Mouse (Mus musculus) mesoderm, embryonic 11.5 days (tissue): Measurements from ENCODE around the gene Slc39a9.

Experiments
- DNase-seq: peaks from one replicate; pipeline ENCODE4 v3.0.0-alpha.2; 2012; ENCODE audit warnings: low read depth, low spot score

Gene Slc39a9

DNA sequence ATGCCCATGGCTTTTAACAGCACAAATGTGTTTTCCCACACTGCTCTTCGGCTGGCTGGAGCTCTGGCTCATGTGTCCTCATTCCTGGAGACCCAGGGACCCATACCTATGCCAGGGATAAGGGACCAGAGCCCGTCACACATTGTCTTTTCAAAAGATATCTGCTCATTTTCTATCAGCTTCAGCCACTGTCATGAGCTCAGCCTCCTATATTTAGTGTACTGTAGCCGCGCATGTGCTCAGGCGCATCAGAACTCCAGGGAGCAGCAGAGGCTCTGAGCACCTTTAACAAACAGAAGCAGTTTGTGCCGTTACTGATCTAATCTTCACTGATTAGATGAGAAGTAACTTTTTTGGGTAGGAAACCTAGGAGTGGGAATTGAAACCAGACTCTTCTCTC, 72.2 kb downstream of the Slc39a9 start:
- no peak for DNase-seq

DNA sequence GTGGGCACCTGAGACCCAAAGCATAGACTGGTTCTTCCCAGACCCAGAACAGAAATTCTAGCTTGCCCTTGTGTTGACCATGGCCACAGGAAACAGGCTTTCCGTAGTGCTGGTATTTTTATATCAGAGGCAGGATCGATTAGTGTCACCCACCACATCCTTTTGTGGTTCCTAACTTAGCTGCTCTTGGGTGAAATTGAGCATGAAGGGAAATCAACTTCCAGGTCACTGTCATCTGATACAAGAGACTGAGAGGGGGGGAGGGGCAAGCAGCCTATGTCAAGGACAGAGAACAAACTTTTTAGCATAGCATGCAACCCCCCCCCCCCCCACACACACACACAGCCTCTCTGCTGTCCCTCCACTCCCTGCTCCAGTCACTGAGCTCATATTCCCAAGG, 75.5 kb downstream of the Slc39a9 start:
- no peak for DNase-seq

DNA sequence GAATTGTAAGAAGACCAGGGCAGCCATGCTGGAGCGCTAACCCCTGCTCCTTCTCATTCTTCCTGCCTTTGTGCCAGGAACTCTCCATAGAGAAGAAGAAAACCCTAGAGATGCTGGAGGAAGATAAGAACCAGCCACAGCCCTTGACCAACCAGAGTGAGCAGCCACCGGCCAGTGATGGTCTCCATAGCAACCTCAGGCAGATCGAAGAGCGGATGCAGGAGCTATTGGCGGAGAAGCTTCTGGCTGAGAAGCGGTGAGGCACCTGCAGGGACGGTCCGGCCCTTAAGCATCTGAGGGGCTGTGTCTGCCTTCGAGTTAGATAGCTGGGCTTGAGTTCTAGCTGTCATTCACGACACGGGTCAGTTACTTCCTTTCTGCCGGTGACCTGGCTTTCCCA, 76.8 kb downstream of the Slc39a9 start:
- no peak for DNase-seq

DNA sequence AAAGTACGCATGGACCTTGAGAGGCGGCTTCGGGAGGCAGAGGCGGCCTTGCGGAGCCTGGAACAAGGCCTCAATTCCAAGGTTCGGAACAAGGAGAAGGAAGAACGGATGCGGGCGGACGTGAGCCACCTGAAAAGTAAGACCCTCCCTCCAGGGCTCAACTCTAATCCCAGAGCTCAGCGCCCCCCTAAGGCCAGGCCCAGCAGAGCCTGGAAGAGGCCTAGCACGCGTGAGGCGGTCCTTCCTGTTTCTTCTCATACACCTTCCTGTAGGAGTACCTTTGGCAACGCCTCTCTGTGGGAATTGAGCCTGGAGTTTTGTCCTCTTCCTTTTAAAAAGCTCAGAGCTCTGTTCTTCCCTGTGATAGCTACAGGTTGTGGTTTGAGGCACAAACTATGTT, 77.8 kb downstream of the Slc39a9 start:
- no peak for DNase-seq

DNA sequence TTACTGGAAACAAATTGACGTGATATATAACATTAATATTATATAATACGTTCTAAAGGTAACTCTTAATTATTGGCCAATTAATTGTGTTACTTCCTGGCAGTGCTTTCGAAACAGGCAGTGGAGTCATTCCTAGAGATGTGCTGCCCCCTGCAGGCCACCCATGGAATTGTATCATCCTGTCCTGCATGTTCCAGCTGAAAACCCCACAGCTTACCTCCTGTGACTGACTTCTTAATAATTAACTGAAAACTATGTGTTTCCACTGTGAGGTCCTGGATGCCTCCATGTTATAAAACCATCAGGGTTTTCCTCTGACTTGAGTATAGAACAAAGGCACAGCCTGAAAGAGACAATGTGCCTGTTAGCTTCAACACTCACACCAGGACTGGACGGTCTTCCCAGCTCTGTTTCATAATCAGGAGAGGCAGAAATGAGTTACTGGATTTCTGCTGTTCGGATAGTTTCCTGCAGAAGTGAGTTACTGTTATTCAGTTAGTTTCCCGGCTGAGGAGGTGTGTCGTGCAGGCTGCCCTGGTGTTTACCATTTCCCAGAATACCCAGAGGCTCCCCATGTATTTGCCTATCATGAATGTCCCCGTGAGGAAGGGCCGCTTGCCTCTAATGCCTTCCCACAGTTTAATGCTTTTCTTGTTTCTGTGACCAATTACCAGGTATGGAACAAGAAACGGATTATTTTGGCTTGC, 81.3 kb downstream of the Slc39a9 start:
- DNase-seq, result peak; percentile 71

DNA sequence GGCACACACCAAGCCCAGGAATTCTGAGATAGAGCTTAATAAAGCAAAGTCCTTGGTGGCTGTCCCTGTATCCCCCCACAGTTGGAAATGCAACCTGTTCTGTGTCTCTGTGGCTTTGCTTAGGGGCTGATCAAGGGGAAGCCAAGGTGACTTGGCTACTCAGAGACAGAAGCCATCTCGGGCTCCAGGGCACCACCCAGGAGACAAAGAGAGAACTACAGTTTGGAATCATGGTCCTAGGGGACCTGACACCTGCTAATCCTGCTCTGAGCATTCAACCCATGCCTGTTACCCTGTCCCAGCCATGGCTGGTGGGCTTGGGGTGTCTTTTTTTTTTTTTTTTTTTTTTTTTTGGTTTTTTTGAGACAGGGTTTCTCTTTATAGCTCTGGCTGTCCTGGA, 84.5 kb downstream of the Slc39a9 start:
- DNase-seq, result no peak

DNA sequence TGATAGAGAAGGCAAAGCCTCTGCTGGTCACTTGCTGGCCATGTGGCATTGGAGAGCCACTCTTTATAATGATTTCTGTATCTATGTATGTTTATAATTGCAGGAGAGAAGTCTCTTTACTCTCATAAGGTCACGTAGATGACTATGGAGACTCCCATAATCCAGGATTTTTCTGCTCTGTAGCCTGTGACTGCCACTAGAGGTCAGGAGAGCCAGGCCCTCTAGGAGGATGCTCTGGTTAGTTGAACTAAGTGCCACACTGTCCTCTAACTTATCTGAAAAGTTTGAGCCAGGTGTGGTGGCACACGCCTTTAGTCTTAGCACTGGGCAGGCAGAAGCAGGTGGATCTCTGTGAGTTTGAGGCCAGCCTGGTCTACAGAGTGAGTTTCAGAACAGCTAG, 85.1 kb downstream of the Slc39a9 start:
- DNase-seq, result no peak

DNA sequence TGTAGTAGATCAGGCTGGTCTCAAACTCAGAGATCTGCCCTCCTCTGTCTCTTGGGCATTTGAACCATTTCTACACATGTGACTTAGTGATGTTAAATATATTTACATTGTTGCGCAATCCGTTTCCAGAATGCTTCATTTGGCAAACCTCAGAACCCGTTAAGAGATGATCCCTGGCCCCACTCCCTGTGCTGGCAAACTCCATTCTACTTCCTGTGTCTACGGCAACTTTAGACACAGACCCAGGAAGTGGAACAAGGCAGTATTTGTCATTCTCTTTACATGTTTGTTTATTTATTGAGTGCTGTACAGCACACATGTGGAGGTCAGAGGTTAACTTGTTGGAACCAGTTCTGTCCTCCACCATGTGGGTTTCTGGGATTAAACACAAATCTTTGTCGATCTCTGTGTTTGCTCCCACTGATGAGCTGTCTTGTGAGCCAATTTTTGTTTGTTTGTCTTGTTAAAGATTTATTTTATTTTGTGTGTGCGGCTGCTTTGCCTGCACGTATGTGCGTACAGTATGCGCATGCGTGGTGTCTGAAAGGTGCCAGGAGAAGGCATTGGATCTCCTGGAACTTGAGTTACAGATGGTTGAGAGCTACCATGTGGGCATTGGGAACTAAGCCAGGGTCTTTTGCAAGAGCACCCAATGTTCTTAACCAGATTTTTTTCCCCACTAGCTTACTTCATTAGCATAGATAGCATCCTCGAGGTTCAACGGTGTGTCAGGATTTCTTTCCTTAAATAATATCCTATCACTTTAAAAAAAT, 86.3 kb downstream of the Slc39a9 start:
- no peak for DNase-seq

DNA sequence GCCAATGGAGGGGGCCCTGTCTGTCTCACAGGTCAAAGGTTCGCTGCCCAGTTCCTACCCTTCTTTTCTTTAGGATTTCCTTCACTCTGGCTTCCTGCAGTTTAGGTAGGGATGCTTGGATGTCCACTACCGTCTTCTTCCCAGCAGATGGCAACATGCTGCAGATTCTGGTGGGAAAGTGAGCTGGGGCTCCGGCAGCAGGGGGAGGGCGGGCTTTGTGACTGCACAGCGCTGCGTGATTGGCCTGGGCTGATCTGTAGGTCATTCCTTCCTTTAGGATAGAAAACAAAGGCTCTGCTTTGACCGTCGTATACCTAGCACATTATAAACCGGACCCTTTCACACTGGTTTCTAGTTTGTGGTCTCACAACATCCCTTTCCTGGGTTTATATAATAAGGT, 86.9 kb downstream of the Slc39a9 start:
- peak; percentile 85 for DNase-seq
